Mouse (Mus musculus) CH12.LX (cell line): Measurements from ENCODE around the gene Pcna. TPM values are rescaled to one million over a fixed set of nuclear protein-coding genes. Genes with fewer than 3 reads are reported as not detected.
"Not testable (repeated sequence)": the region's sequence is repeated elsewhere in the genome, so short reads cannot be mapped to it uniquely, and the experiment has no call there.

Experiments used
- DNase-seq: peaks from one replicate; pipeline ENCODE4 v3.0.0-alpha.2; 2013; ENCODE audit errors: extremely low read depth
- H3K27ac ChIP-seq: 2 replicates; pipeline ENCODE4 v1.5.1; 2012; ENCODE audit warnings: low read depth, mild to moderate bottlenecking, control low read depth, moderate library complexity; ENCODE audit not compliant: insufficient read depth
- H3K27me3 ChIP-seq: replicated peaks from 2 replicates; pipeline ENCODE3; 2012; ENCODE audit warnings: inconsistent platforms
- H3K36me3 ChIP-seq, 2 experiments: replicated peaks in 1 of 2; 2 replicates each; pipeline versions ENCODE3 to v1.6.1; 2012; ENCODE audit warnings: inconsistent platforms in 1 of 2, low read length in 1 of 2, mild to moderate bottlenecking in 1 of 2, mixed read lengths in 1 of 2, moderate library complexity in 1 of 2; ENCODE audit not compliant: control insufficient read depth in 1 of 2, insufficient read depth in 1 of 2
- H3K4me1 ChIP-seq, 2 experiments: 2 replicates each; pipeline ENCODE4 v1.6.1; 2012; ENCODE audit warnings: inconsistent platforms in 1 of 2, moderate library complexity in 1 of 2; ENCODE audit not compliant: insufficient read depth in 2 of 2, control insufficient read depth in 1 of 2
- H3K4me2 ChIP-seq: 2 replicates; pipeline ENCODE4 v1.6.1; 2012; ENCODE audit warnings: low read depth, mild to moderate bottlenecking, control low read depth; ENCODE audit not compliant: poor library complexity, insufficient read depth, severe bottlenecking
- H3K4me3 ChIP-seq, 3 experiments: fragments of 150-350 bp in 1 of 3; sonication (generic) in 1 of 3; replicated peaks in 1 of 3; 2 replicates each; pipeline versions ENCODE3 to v1.5.1; 2011 to 2012; ENCODE audit warnings: low read depth in 2 of 3, low read length in 2 of 3, mild to moderate bottlenecking in 2 of 3, moderate library complexity in 2 of 3, control low read depth in 1 of 3, improper control_type of control experiment in 1 of 3, inconsistent platforms in 1 of 3, mixed read lengths in 1 of 3; ENCODE audit not compliant: poor library complexity in 1 of 3
- H3K79me2 ChIP-seq: replicated peaks from 2 replicates; pipeline ENCODE4 v1.6.1; 2012; ENCODE audit warnings: mild to moderate bottlenecking, moderate library complexity; ENCODE audit not compliant: control insufficient read depth, poor library complexity, insufficient read depth, severe bottlenecking; ENCODE audit errors: extremely low read depth
- H3K9ac ChIP-seq: 2 replicates; pipeline ENCODE4 v1.6.1; 2012; ENCODE audit warnings: low read depth, mild to moderate bottlenecking, control low read depth, moderate library complexity; ENCODE audit not compliant: insufficient read depth
- H3K9me3 ChIP-seq: replicated peaks from 2 replicates; pipeline ENCODE3; 2012; ENCODE audit warnings: low read length, inconsistent platforms, mixed read lengths
- BHLHE40 ChIP-seq: IDR thresholded peaks from 2 replicates; pipeline ENCODE4 v1.6.1; 2011; ENCODE audit warnings: mild to moderate bottlenecking, low read depth, low read length, improper control_type of control experiment
- GABPA ChIP-seq: IDR thresholded peaks from 2 replicates; pipeline ENCODE4 v1.6.1; 2012; ENCODE audit warnings: low read depth, low read length, improper control_type of control experiment, inconsistent platforms; ENCODE audit not compliant: insufficient replicate concordance
- KAT2A ChIP-seq: IDR thresholded peaks from 2 replicates; pipeline ENCODE4 v1.6.1; 2012; ENCODE audit warnings: low read length, improper control_type of control experiment, inconsistent platforms; ENCODE audit not compliant: insufficient replicate concordance
- MEF2A ChIP-seq: IDR thresholded peaks from 2 replicates; pipeline ENCODE4 v1.6.1; 2014; ENCODE audit warnings: low read depth, mild to moderate bottlenecking, inconsistent platforms, low read length, improper control_type of control experiment, borderline replicate concordance
- NELFE ChIP-seq: IDR thresholded peaks from 2 replicates; pipeline ENCODE4 v1.6.1; 2011; ENCODE audit warnings: low read depth, low read length, improper control_type of control experiment
- NRF1 ChIP-seq: IDR thresholded peaks from 2 replicates; pipeline ENCODE4 v1.6.1; 2014; ENCODE audit warnings: low read depth, mild to moderate bottlenecking, inconsistent platforms, low read length, improper control_type of control experiment, moderate library complexity
- POLR2A ChIP-seq: IDR thresholded peaks from 2 replicates; pipeline ENCODE4 v1.6.1; 2011; ENCODE audit warnings: low read depth, mild to moderate bottlenecking, improper control_type of control experiment, low read length
- USF1 ChIP-seq: IDR thresholded peaks from 2 replicates; pipeline ENCODE4 v1.6.1; 2014; ENCODE audit warnings: low read depth, mild to moderate bottlenecking, inconsistent platforms, low read length, improper control_type of control experiment
- USF2 ChIP-seq: conservative IDR thresholded peaks from 2 replicates; pipeline ENCODE4 v1.6.1; 2011; ENCODE audit warnings: low read depth, low read length, improper control_type of control experiment
- dilution Hi-C: fragments of 300-500 bp; cut with MboI; formaldehyde crosslinking; loops from 2 replicates; pipeline ENCODE4 v1.14.3; 2020; ENCODE audit warnings: low sequenced_read_pairs; ENCODE audit not compliant: extremely low pct_unique_long_range_greater_than_20kb, extremely low pct_ligation_motif_present
- in situ Hi-C: fragments of 300-500 bp; cut with MboI; formaldehyde crosslinking; loops from 3 replicates; pipeline ENCODE4 v1.14.3; 2019; ENCODE audit warnings: low sequenced_read_pairs, low pct_ligation_motif_present, low pct_unique_long_range_greater_than_20kb, mixed read lengths
- polyA plus RNA-seq: library from polyadenylated mRNA; unstranded; fragments of >175 nt; gene quantifications from 2 replicates; pipeline ENCODE4 v1.2.1, GENCODE M21; 2012; ENCODE audit warnings: low read depth; ENCODE audit not compliant: insufficient read length
- total RNA-seq, 2 experiments: library from RNA; depleted of rRNA; stranded (reverse); fragments of 300-350 nt in 1 of 2; fragments of >200 nt in 1 of 2; gene quantifications; 2 replicates each; pipeline ENCODE4 v1.2.3; 2012 to 2014

The Pcna gene
- total and polyA plus RNA-seq, 3 experiments: 354 to 839 (median 550) TPM

GRCm38 (mm10) chr2:132289213-132289612 lies 36.1 kb upstream of the Pcna start:
- dilution Hi-C loops, H3K27me3 ChIP-seq, H3K9ac ChIP-seq, H3K4me2 ChIP-seq, in situ Hi-C loops, H3K27ac ChIP-seq, H3K4me3 ChIP-seq, DNase-seq, H3K9me3 ChIP-seq: not testable (repeated sequence)
- Histone ChIP-seq H3K4me1 (peaks cover 0 to 59% of the 10 kb centered on the region in 2 experiments; a peak in 2 of 4 replicates), H3K36me3 (peaks cover 7 to 40% of the 10 kb centered on the region in 2 experiments), H3K79me2 (peaks cover 18% of the 10 kb centered on the region)
- TF ChIP-seq POLR2A: peak; percentile 23; the same call in 1 of the 2 replicates

GRCm38 (mm10) chr2:132286376-132287076 lies 33.4 kb upstream of the Pcna start:
- no peak overlapping the region for H3K27ac ChIP-seq
- DNase-seq: no peak
- no peaks in the 10 kb centered on the region for H3K27me3 ChIP-seq
- no peak overlapping the region for H3K9ac ChIP-seq
- in situ Hi-C loops: no loop called here
- no peak overlapping the region for H3K4me2 ChIP-seq
- peaks cover 12 to 60% of the 10 kb centered on the region in 2 experiments for H3K4me1 ChIP-seq
- H3K36me3 ChIP-seq: peaks cover 0 to 31% of the 10 kb centered on the region in 2 experiments
- H3K4me3 ChIP-seq: no peak overlapping the region
- dilution Hi-C loops: no loop called here
- TF ChIP-seq USF1 (no peak), GABPA (no peak), MEF2A (no peak), NRF1 (no peak), BHLHE40 (peak; percentile 60; the same call in 1 of the 2 replicates), NELFE (no peak), KAT2A (no peak), USF2 (peak; percentile 64)
- TF ChIP-seq, all 38 proteins: peak for 2
- Histone ChIP-seq H3K79me2 (peaks cover 14% of the 10 kb centered on the region), H3K9me3 (peaks cover 3% of the 10 kb centered on the region)

GRCm38 (mm10) chr2:132285722-132286121 lies 32.6 kb upstream of the Pcna start:
- not testable (repeated sequence) for DNase-seq, H3K4me2 ChIP-seq
- H3K4me1 ChIP-seq: peaks cover 18 to 59% of the 10 kb centered on the region in 2 experiments

More at GRCm38 (mm10) chr2:132285722-132286121, 32.6 kb upstream of the Pcna start:
- Histone ChIP-seq H3K79me2 (peaks cover 14% of the 10 kb centered on the region), H3K36me3 (peaks cover 0 to 23% of the 10 kb centered on the region in 2 experiments)
- H3K27me3 ChIP-seq, dilution Hi-C loops, H3K9me3 ChIP-seq, H3K4me3 ChIP-seq, H3K9ac ChIP-seq, H3K27ac ChIP-seq, in situ Hi-C loops: not testable (repeated sequence)
